Mouse (Mus musculus) forebrain, embryonic 15.5 days (tissue): ENCODE measurements around the gene Pla2r1. TPM values are rescaled to one million over a fixed set of nuclear protein-coding genes. Genes with fewer than 3 reads are reported as not detected.

Experiments
- ATAC-seq: fragments of 200-750 bp; cut with Nextera tagmentation; replicated peaks from 2 replicates; pipeline ENCODE4 v1.8.0; 2017; ENCODE audit warnings: mild to moderate bottlenecking, moderate TSS enrichment, moderate library complexity
- H3K27ac ChIP-seq: fragments of 300-500 bp; sonication (generic); replicated peaks from 2 replicates; pipeline ENCODE4 v1.5.1; 2015; ENCODE audit warnings: mild to moderate bottlenecking, inconsistent platforms
- H3K27me3 ChIP-seq: fragments of 300-500 bp; sonication (generic); 2 replicates; pipeline ENCODE4 v1.6.1; 2015; ENCODE audit warnings: inconsistent platforms
- H3K36me3 ChIP-seq: fragments of 300-500 bp; sonication (generic); 2 replicates; pipeline ENCODE4 v1.6.1; 2015; ENCODE audit warnings: mild to moderate bottlenecking, inconsistent platforms
- H3K4me1 ChIP-seq: fragments of 300-500 bp; sonication (generic); 2 replicates; pipeline ENCODE4 v1.6.1; 2015; ENCODE audit warnings: inconsistent platforms
- H3K4me2 ChIP-seq: fragments of 300-500 bp; sonication (generic); replicated peaks from 2 replicates; pipeline ENCODE4 v1.6.1; 2015; ENCODE audit warnings: mild to moderate bottlenecking, inconsistent platforms
- H3K4me3 ChIP-seq: fragments of 300-500 bp; sonication (generic); 2 replicates; pipeline ENCODE4 v1.5.1; 2015; ENCODE audit warnings: mild to moderate bottlenecking, inconsistent platforms
- H3K9ac ChIP-seq: fragments of 300-500 bp; sonication (generic); replicated peaks from 2 replicates; pipeline ENCODE4 v1.6.1; 2015; ENCODE audit warnings: mild to moderate bottlenecking, inconsistent platforms
- H3K9me3 ChIP-seq: fragments of 300-500 bp; sonication (generic); 2 replicates; pipeline ENCODE4 v1.6.1; 2016; ENCODE audit warnings: inconsistent platforms
- WGBS: fragments of 180-500 bp; shearing (Covaris S2); methylation state at CpG from one replicate; pipeline ENCODE4 v1.1.7; 2015; ENCODE audit warnings: mixed read lengths; 5-methylcytosine and 5-hydroxymethylcytosine counted together
- polyA plus RNA-seq: library from polyadenylated mRNA; unstranded; fragments of >200 nt; fragmentation: Nextera tagmentation; extraction: Ambion mirVana; gene quantifications from 2 replicates; pipeline ENCODE4 v1.2.1, GENCODE M21; 2015

Pla2r1 gene
- polyA plus RNA-seq, 1 experiment from 2014 or later = 0.25 TPM

DNA sequence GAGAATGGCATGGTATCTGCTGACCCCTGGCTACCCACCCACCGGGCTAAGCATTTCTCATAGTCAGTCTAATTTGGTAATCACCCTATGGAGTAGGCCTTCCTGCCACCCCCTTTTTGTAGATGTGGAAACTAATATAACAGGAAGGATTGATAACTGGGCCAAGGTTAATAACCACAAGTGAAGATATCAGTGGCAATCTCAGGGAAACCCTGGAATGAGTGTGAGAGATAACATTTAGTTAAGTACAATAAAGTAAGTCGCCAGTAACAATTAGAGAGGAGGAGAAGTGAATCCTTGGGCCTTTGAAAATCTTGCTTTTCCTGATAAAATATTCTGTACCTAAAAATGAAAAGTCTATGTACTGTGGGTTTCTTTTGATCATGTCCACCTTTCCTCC is 166.3 kb downstream of the Pla2r1 start:
- no peak overlapping the region for H3K9ac ChIP-seq
- H3K36me3 ChIP-seq = no peaks in the 10 kb centered on the region
- no peak for ATAC-seq
- peaks cover 10% of the 10 kb centered on the region for H3K4me1 ChIP-seq
- 0 out of 2 replicates have a peak, but pooled peaks cover 14% of the 10 kb centered on the region for H3K27me3 ChIP-seq
- no peak overlapping the region for H3K27ac ChIP-seq
- no peak overlapping the region for H3K4me3 ChIP-seq
- WGBS = 88% methylated on average over 2 of the region's 2 CpGs
- H3K9me3 ChIP-seq = no peaks in the 10 kb centered on the region
- H3K4me2 ChIP-seq = no peak overlapping the region

- Histone ChIP-seq H3K27me3 (0 out of 2 replicates have a peak, but pooled peaks cover 14% of the 10 kb centered on the region), H3K4me3 (no peak overlapping the region)
- no peak for ATAC-seq
Measured at GRCm38 (mm10) chr2:60384763-60385085, 168.4 kb downstream of the Pla2r1 start.

GRCm38 (mm10) chr2:60384083-60384762 is 168.9 kb downstream of the Pla2r1 start:
- Histone ChIP-seq H3K9me3 (no peaks in the 10 kb centered on the region), H3K9ac (no peak overlapping the region), H3K27me3 (0 out of 2 replicates have a peak, but pooled peaks cover 14% of the 10 kb centered on the region), H3K36me3 (no peaks in the 10 kb centered on the region), H3K4me2 (no peak overlapping the region), H3K4me3 (no peak overlapping the region), H3K27ac (no peak overlapping the region), H3K4me1 (peaks cover 10% of the 10 kb centered on the region)
- no peak for ATAC-seq
- 31% methylated on average over 7 of the region's 7 CpGs for WGBS

More at GRCm38 (mm10) chr2:60384763-60385085, 168.4 kb downstream of the Pla2r1 start:
- Histone ChIP-seq H3K4me1 (peaks cover 10% of the 10 kb centered on the region), H3K27ac (no peak overlapping the region), H3K9ac (no peak overlapping the region), H3K9me3 (no peaks in the 10 kb centered on the region), H3K4me2 (no peak overlapping the region), H3K36me3 (no peaks in the 10 kb centered on the region)

DNA sequence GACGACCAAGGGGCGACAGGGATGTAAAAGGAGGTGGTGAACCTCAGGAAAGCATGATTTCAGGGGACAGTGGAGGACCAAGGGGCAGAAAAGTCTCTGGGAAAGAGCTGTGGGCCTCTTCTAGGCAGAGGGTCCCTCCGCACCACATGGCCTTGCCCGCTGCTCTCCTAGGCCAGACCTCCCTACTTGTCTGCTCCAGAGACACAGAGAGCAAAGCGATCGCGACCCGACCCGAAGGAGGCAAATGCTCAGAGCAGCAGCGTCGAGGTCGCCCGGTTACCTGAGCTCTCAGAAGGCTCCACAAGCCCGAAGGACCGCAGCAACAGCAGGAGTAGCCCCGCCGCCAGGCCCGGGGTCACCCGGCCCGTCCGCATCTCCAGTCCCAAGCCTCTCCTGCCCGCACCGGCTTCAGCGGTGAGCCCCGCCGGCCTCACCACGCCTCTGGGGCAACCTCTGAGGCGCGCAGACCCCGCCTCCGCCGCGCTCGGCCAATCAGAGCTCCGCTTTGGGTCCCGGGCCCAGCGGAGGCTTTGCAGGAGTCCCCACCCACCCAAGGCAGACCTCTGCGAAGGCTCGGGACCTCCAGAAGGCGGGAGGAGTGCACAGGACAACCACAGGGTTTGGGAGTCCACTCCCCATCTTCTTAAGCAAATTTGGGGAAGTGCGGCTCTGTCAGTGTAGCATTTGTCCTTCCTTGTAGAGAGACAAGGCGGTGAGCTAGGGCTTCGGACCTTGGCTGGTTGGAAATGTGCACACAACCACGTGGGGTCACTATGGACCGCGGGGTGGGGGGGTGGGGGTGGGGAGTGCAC is 170.0 kb downstream of the Pla2r1 start, which contains the start of gene Ly75:
Gene Ly75 (minus strand): TSS at position 446 of the 812 bp plus-strand sequence.
- Histone ChIP-seq H3K27me3 (0 out of 2 replicates have a peak, but pooled peaks cover 14% of the 10 kb centered on the region), H3K9ac (peak within 1 kb of the TSS; percentile 46), H3K9me3 (no peaks in the 10 kb centered on the region), H3K27ac (no peak within 1 kb of the TSS), H3K4me3 (peak within 1 kb of the TSS; percentile 49), H3K4me1 (peaks cover 10% of the 10 kb centered on the region), H3K4me2 (peak within 1 kb of the TSS; percentile 86), H3K36me3 (no peaks in the 10 kb centered on the region)
- 1% methylated on average over 46 of the region's 46 CpGs for WGBS
- ATAC-seq = peak; percentile 99

- WGBS = 81% methylated on average over 3 of the region's 3 CpGs
- H3K9ac ChIP-seq = 0 out of 2 replicates have a peak overlapping the region, but pooled peaks have one; percentile 46
- no peak overlapping the region for H3K27ac ChIP-seq
- 0 out of 2 replicates have a peak, but pooled peaks cover 14% of the 10 kb centered on the region for H3K27me3 ChIP-seq
- H3K4me2 ChIP-seq = peak overlapping the region; percentile 86
- peaks cover 10% of the 10 kb centered on the region for H3K4me1 ChIP-seq
- H3K36me3 ChIP-seq = no peaks in the 10 kb centered on the region
- H3K4me3 ChIP-seq = no peak overlapping the region
- ATAC-seq = no peak
- no peaks in the 10 kb centered on the region for H3K9me3 ChIP-seq
Measured at GRCm38 (mm10) chr2:60382346-60382745, 170.8 kb downstream of the Pla2r1 start.

DNA sequence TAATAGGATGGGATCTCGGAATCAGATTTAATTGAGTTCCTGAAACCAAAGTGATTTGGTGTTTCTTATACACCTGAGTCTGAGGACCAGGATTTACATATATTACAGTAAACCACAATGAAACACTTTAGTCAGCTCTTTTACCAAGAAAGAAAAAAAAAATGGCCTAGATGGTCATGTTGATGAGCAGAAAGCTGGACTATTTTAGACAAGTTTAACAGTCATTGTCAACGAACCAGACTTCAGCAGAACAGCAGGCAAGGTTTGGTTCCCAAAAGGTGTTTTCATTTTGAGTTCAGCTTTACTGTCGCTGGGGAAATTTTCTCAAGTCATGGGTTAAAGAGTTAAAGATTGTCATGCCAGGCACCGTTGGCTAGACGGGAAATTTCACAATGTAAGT is 175.8 kb downstream of the Pla2r1 start:
- Histone ChIP-seq H3K36me3 (no peaks in the 10 kb centered on the region), H3K4me2 (no peak overlapping the region), H3K9me3 (no peaks in the 10 kb centered on the region), H3K27me3 (no peaks in the 10 kb centered on the region), H3K9ac (no peak overlapping the region), H3K4me1 (no peaks in the 10 kb centered on the region), H3K4me3 (no peak overlapping the region), H3K27ac (no peak overlapping the region)
- ATAC-seq = no peak
- WGBS = 85% methylated on average over 5 of the region's 5 CpGs

GRCm38 (mm10) chr2:60375608-60376107 is 177.4 kb downstream of the Pla2r1 start:
- WGBS = 96% methylated on average over 15 of the region's 15 CpGs
- H3K9me3 ChIP-seq = no peaks in the 10 kb centered on the region

GRCm38 (mm10) chr2:60375126-60375525 is 178.0 kb downstream of the Pla2r1 start:
- Histone ChIP-seq H3K4me1 (no peaks in the 10 kb centered on the region), H3K9me3 (no peaks in the 10 kb centered on the region), H3K36me3 (no peaks in the 10 kb centered on the region), H3K9ac (no peak overlapping the region), H3K4me3 (no peak overlapping the region), H3K4me2 (no peak overlapping the region), H3K27me3 (no peaks in the 10 kb centered on the region), H3K27ac (no peak overlapping the region)
- no peak for ATAC-seq
- 95% methylated on average over 8 of the region's 8 CpGs for WGBS

More at GRCm38 (mm10) chr2:60375608-60376107, 177.4 kb downstream of the Pla2r1 start:
- Histone ChIP-seq H3K27me3 (no peaks in the 10 kb centered on the region), H3K27ac (no peak overlapping the region), H3K4me3 (no peak overlapping the region), H3K9ac (no peak overlapping the region), H3K4me2 (no peak overlapping the region), H3K4me1 (no peaks in the 10 kb centered on the region), H3K36me3 (no peaks in the 10 kb centered on the region)
- ATAC-seq = no peak

- ATAC-seq = no peak
- H3K27ac ChIP-seq = no peak overlapping the region
- H3K4me3 ChIP-seq = no peak overlapping the region
- no peaks in the 10 kb centered on the region for H3K27me3 ChIP-seq
- 95% methylated on average over 5 of the region's 5 CpGs for WGBS
- H3K4me2 ChIP-seq = no peak overlapping the region
- H3K9ac ChIP-seq = no peak overlapping the region
- H3K4me1 ChIP-seq = peaks cover 4% of the 10 kb centered on the region; the same call in 1 of the 2 replicates
- no peaks in the 10 kb centered on the region for H3K36me3 ChIP-seq
- no peaks in the 10 kb centered on the region for H3K9me3 ChIP-seq
Measured at GRCm38 (mm10) chr2:60370188-60370587, 182.9 kb downstream of the Pla2r1 start.

GRCm38 (mm10) chr2:60369454-60369853 is 183.7 kb downstream of the Pla2r1 start:
- Histone ChIP-seq H3K4me3 (no peak overlapping the region), H3K27me3 (no peaks in the 10 kb centered on the region), H3K4me1 (peaks cover 9% of the 10 kb centered on the region; the same call in 1 of the 2 replicates), H3K9me3 (no peaks in the 10 kb centered on the region), H3K9ac (no peak overlapping the region), H3K36me3 (no peaks in the 10 kb centered on the region), H3K4me2 (no peak overlapping the region), H3K27ac (no peak overlapping the region)
- no peak for ATAC-seq
- WGBS = 66% methylated on average over 4 of the region's 4 CpGs

DNA sequence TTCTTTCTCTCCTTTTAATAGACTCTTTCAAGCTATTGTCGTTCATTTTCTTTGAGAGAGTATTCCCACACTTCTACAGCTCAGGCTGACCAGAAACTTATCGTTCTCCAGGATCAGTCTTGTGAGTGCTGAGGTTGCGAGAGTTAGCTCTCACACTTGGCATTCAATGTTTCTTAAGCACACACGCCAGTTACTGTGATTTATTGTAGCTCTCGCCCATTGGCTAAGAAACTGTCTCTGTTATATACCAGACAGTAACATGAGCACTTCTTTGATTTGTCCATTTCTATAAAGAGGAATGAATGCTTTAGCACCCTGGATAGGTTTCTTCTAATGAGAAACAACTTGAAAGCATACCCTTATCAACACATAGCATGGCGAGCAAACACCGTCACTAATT is 185.2 kb downstream of the Pla2r1 start:
- no peak for ATAC-seq

More for the DNA sequence above, 185.2 kb downstream of the Pla2r1 start:
- peaks cover 9% of the 10 kb centered on the region; the same call in 1 of the 2 replicates for H3K4me1 ChIP-seq
- H3K9ac ChIP-seq = no peak overlapping the region
- H3K4me3 ChIP-seq = no peak overlapping the region
- H3K27me3 ChIP-seq = no peaks in the 10 kb centered on the region
- WGBS = 85% methylated on average over 7 of the region's 7 CpGs
- no peaks in the 10 kb centered on the region for H3K36me3 ChIP-seq
- no peak overlapping the region for H3K4me2 ChIP-seq
- no peak overlapping the region for H3K27ac ChIP-seq
- H3K9me3 ChIP-seq = no peaks in the 10 kb centered on the region
